Mouse (Mus musculus): Measurements from ENCODE around the gene Brms1. TPM values are rescaled to one million over a fixed set of nuclear protein-coding genes. Genes with fewer than 3 reads are reported as not detected.
A peak's percentile ranks its signal among the peaks of the same experiment; 100 is the strongest.
"Not testable (repeated sequence)": the region's sequence is repeated elsewhere in the genome, so short reads cannot be mapped to it uniquely, and the experiment has no call there.

The Brms1 gene
- 39.8 and 43.9 TPM in 2 replicates for polyA plus RNA-seq (2015; fragmentation: Nextera tagmentation; extraction: Ambion mirVana)

- H3K4me3 ChIP-seq (replicated peaks; ENCODE audit: low read length) = peak within 1 kb of the TSS; percentile 80
- no peaks in the 10 kb centered on the region for H3K27me3 ChIP-seq (ENCODE audit: control insufficient read depth, insufficient read depth, low read length)
- H3K4me2 ChIP-seq (ENCODE audit: low read depth, low read length) = peak within 1 kb of the TSS; percentile 94
- H3K36me3 ChIP-seq (ENCODE audit: control insufficient read depth, insufficient read depth, low read length) = no peaks in the 10 kb centered on the region
- H3K27ac ChIP-seq (ENCODE audit: low read length) = peak within 1 kb of the TSS; percentile 79
- peak; percentile 76; the same call in 1 of the 2 replicates for ATAC-seq (ENCODE audit: insufficient read depth, low FRiP score)
- no peaks in the 10 kb centered on the region for H3K9me3 ChIP-seq (replicated peaks; ENCODE audit: control insufficient read depth, low read length)
- 3% methylated on average over 40 of the region's 40 CpGs for WGBS
- peak within 1 kb of the TSS; percentile 86 for H3K9ac ChIP-seq (ENCODE audit: low read length)
- peaks cover 28% of the 10 kb centered on the region for H3K4me1 ChIP-seq (ENCODE audit: control insufficient read depth, insufficient read depth, low read length)
Observed at GRCm38 (mm10) chr19:5040862-5041523, at the start of gene Brms1. Brms1 (plus strand) TSS chr19:5041354.

GRCm38 (mm10) chr19:4992371-4992770 is 48.8 kb upstream of the Brms1 start:
- H3K9me3 ChIP-seq (replicated peaks; ENCODE audit: control insufficient read depth, low read length) = no peaks in the 10 kb centered on the region
- no peak overlapping the region for H3K4me2 ChIP-seq (ENCODE audit: low read depth, low read length)
- no peaks in the 10 kb centered on the region for H3K4me1 ChIP-seq (ENCODE audit: control insufficient read depth, insufficient read depth, low read length)
- ATAC-seq (ENCODE audit: insufficient read depth, low FRiP score) = no peak
- no peak overlapping the region for H3K4me3 ChIP-seq (replicated peaks; ENCODE audit: low read length)
- 14% methylated on average over 8 of the region's 8 CpGs for WGBS
- no peaks in the 10 kb centered on the region for H3K36me3 ChIP-seq (ENCODE audit: control insufficient read depth, insufficient read depth, low read length)
- no peak overlapping the region for H3K27ac ChIP-seq (ENCODE audit: low read length)
- peaks cover 26% of the 10 kb centered on the region for H3K27me3 ChIP-seq (ENCODE audit: control insufficient read depth, insufficient read depth, low read length)
- H3K9ac ChIP-seq (ENCODE audit: low read length) = no peak overlapping the region

- no peak overlapping the region for H3K4me3 ChIP-seq (replicated peaks; ENCODE audit: low read length)
- H3K9ac ChIP-seq (ENCODE audit: low read length) = no peak overlapping the region
- ATAC-seq (ENCODE audit: insufficient read depth, low FRiP score) = peak; percentile 89
- no peak overlapping the region for H3K27ac ChIP-seq (ENCODE audit: low read length)
- no peak overlapping the region for H3K4me2 ChIP-seq (ENCODE audit: low read depth, low read length)
- H3K27me3 ChIP-seq (ENCODE audit: control insufficient read depth, insufficient read depth, low read length) = peaks cover 26% of the 10 kb centered on the region
- 6% methylated on average over 9 of the region's 9 CpGs for WGBS
- no peaks in the 10 kb centered on the region for H3K9me3 ChIP-seq (replicated peaks; ENCODE audit: control insufficient read depth, low read length)
- no peaks in the 10 kb centered on the region for H3K36me3 ChIP-seq (ENCODE audit: control insufficient read depth, insufficient read depth, low read length)
- H3K4me1 ChIP-seq (ENCODE audit: control insufficient read depth, insufficient read depth, low read length) = no peaks in the 10 kb centered on the region
Observed at GRCm38 (mm10) chr19:4992904-4993303, 48.2 kb upstream of the Brms1 start.

GRCm38 (mm10) chr19:4994043-4994442 is 47.1 kb upstream of the Brms1 start:
- H3K27me3 ChIP-seq (ENCODE audit: control insufficient read depth, insufficient read depth, low read length) = peaks cover 26% of the 10 kb centered on the region
- H3K36me3 ChIP-seq (ENCODE audit: control insufficient read depth, insufficient read depth, low read length) = no peaks in the 10 kb centered on the region
- no peaks in the 10 kb centered on the region for H3K4me1 ChIP-seq (ENCODE audit: control insufficient read depth, insufficient read depth, low read length)
- 59% methylated on average over 5 of the region's 5 CpGs for WGBS
- no peak for ATAC-seq (ENCODE audit: insufficient read depth, low FRiP score)
- no peak overlapping the region for H3K4me2 ChIP-seq (ENCODE audit: low read depth, low read length)
- H3K4me3 ChIP-seq (replicated peaks; ENCODE audit: low read length) = no peak overlapping the region
- H3K9ac ChIP-seq (ENCODE audit: low read length) = no peak overlapping the region
- H3K27ac ChIP-seq (ENCODE audit: low read length) = no peak overlapping the region
- H3K9me3 ChIP-seq (replicated peaks; ENCODE audit: control insufficient read depth, low read length) = no peaks in the 10 kb centered on the region

- no peaks in the 10 kb centered on the region for H3K27me3 ChIP-seq (ENCODE audit: control insufficient read depth, insufficient read depth, low read length)
- no peaks in the 10 kb centered on the region for H3K36me3 ChIP-seq (ENCODE audit: control insufficient read depth, insufficient read depth, low read length)
- no peaks in the 10 kb centered on the region for H3K4me1 ChIP-seq (ENCODE audit: control insufficient read depth, insufficient read depth, low read length)
- ATAC-seq (ENCODE audit: insufficient read depth, low FRiP score) = no peak
- peak overlapping the region; percentile 50; the same call in 1 of the 2 replicates for H3K4me2 ChIP-seq (ENCODE audit: low read depth, low read length)
- no peaks in the 10 kb centered on the region for H3K9me3 ChIP-seq (replicated peaks; ENCODE audit: control insufficient read depth, low read length)
- H3K27ac ChIP-seq (ENCODE audit: low read length) = no peak overlapping the region
- peak overlapping the region; percentile 9; the same call in 1 of the 2 replicates for H3K4me3 ChIP-seq (replicated peaks; ENCODE audit: low read length)
- 60% methylated on average over 6 of the region's 6 CpGs for WGBS
- 0 out of 2 replicates have a peak overlapping the region, but pooled peaks have one; percentile 1 for H3K9ac ChIP-seq (ENCODE audit: low read length)
Observed at GRCm38 (mm10) chr19:4999445-5000140, 41.6 kb upstream of the Brms1 start.

- H3K4me2 ChIP-seq (ENCODE audit: low read depth, low read length) = peak overlapping the region; percentile 50
- H3K27ac ChIP-seq (ENCODE audit: low read length) = 0 out of 2 replicates have a peak overlapping the region, but pooled peaks have one; percentile 44
- 1% methylated on average over 39 of the region's 39 CpGs for WGBS
- H3K9ac ChIP-seq (ENCODE audit: low read length) = no peak overlapping the region
- no peaks in the 10 kb centered on the region for H3K4me1 ChIP-seq (ENCODE audit: control insufficient read depth, insufficient read depth, low read length)
- peak overlapping the region; percentile 22 for H3K4me3 ChIP-seq (replicated peaks; ENCODE audit: low read length)
- ATAC-seq (ENCODE audit: insufficient read depth, low FRiP score) = peak; percentile 95
- H3K9me3 ChIP-seq (replicated peaks; ENCODE audit: control insufficient read depth, low read length) = no peaks in the 10 kb centered on the region
- no peaks in the 10 kb centered on the region for H3K27me3 ChIP-seq (ENCODE audit: control insufficient read depth, insufficient read depth, low read length)
- no peaks in the 10 kb centered on the region for H3K36me3 ChIP-seq (ENCODE audit: control insufficient read depth, insufficient read depth, low read length)
Observed at GRCm38 (mm10) chr19:5001666-5002406, 39.3 kb upstream of the Brms1 start.

- H3K27ac ChIP-seq (ENCODE audit: low read length) = not testable (repeated sequence)
Observed at GRCm38 (mm10) chr19:5003644-5004043, 37.5 kb upstream of the Brms1 start.

GRCm38 (mm10) chr19:5004925-5005324 is 36.2 kb upstream of the Brms1 start:
- WGBS = 56% methylated on average over 4 of the region's 4 CpGs
- H3K9ac ChIP-seq (ENCODE audit: low read length) = no peak overlapping the region
- no peak overlapping the region for H3K4me2 ChIP-seq (ENCODE audit: low read depth, low read length)
- no peaks in the 10 kb centered on the region for H3K27me3 ChIP-seq (ENCODE audit: control insufficient read depth, insufficient read depth, low read length)
- no peaks in the 10 kb centered on the region for H3K36me3 ChIP-seq (ENCODE audit: control insufficient read depth, insufficient read depth, low read length)
- H3K4me3 ChIP-seq (replicated peaks; ENCODE audit: low read length) = no peak overlapping the region
- no peaks in the 10 kb centered on the region for H3K4me1 ChIP-seq (ENCODE audit: control insufficient read depth, insufficient read depth, low read length)
- H3K9me3 ChIP-seq (replicated peaks; ENCODE audit: control insufficient read depth, low read length) = no peaks in the 10 kb centered on the region
- ATAC-seq (ENCODE audit: insufficient read depth, low FRiP score) = no peak
- no peak overlapping the region for H3K27ac ChIP-seq (ENCODE audit: low read length)

More at GRCm38 (mm10) chr19:5003644-5004043, 37.5 kb upstream of the Brms1 start:
- not testable (repeated sequence) for H3K4me2 ChIP-seq (ENCODE audit: low read depth, low read length); H3K36me3 ChIP-seq (ENCODE audit: control insufficient read depth, insufficient read depth, low read length); H3K4me3 ChIP-seq (replicated peaks; ENCODE audit: low read length); H3K9ac ChIP-seq (ENCODE audit: low read length); H3K27me3 ChIP-seq (ENCODE audit: control insufficient read depth, insufficient read depth, low read length); H3K4me1 ChIP-seq (ENCODE audit: control insufficient read depth, insufficient read depth, low read length); H3K9me3 ChIP-seq (replicated peaks; ENCODE audit: control insufficient read depth, low read length); ATAC-seq (ENCODE audit: insufficient read depth, low FRiP score)
- 55% methylated on average over 2 of the region's 2 CpGs for WGBS

- Histone ChIP-seq H3K4me2 (ENCODE audit: low read depth, low read length) (no peak overlapping the region), H3K4me1 (ENCODE audit: control insufficient read depth, insufficient read depth, low read length) (peaks cover 4% of the 10 kb centered on the region; the same call in 1 of the 2 replicates), H3K27ac (ENCODE audit: low read length) (no peak overlapping the region), H3K4me3 (replicated peaks; ENCODE audit: low read length) (no peak overlapping the region), H3K9ac (ENCODE audit: low read length) (no peak overlapping the region), H3K9me3 (replicated peaks; ENCODE audit: control insufficient read depth, low read length) (no peaks in the 10 kb centered on the region), H3K36me3 (ENCODE audit: control insufficient read depth, insufficient read depth, low read length) (no peaks in the 10 kb centered on the region), H3K27me3 (ENCODE audit: control insufficient read depth, insufficient read depth, low read length) (no peaks in the 10 kb centered on the region)
- WGBS = 54% methylated on average over 8 of the region's 8 CpGs
- ATAC-seq (ENCODE audit: insufficient read depth, low FRiP score) = no peak
Observed at GRCm38 (mm10) chr19:5013138-5013537, 28.0 kb upstream of the Brms1 start.
